Mouse (Mus musculus): ENCODE results near the gene Rassf3. TPM values are rescaled to one million over a fixed set of nuclear protein-coding genes. Genes with fewer than 3 reads are reported as not detected.

The Rassf3 gene
- polyA plus RNA-seq, 1 experiment from 2014 or later, result 6.6 TPM

- H3K4me3 ChIP-seq (replicated peaks), result peak overlapping the region; percentile 93
- H3K27ac ChIP-seq, result no peak overlapping the region
These were observed 111.8 kb downstream of the Rassf3 start for GRCm38 (mm10) chr10:121364306-121364705.

GRCm38 (mm10) chr10:121363201-121363600, 112.9 kb downstream of the Rassf3 start:
- Histone ChIP-seq H3K36me3 (replicated peaks) (no peaks in the 10 kb centered on the region; the same call in 1 of the 2 replicates), H3K4me2 (no peak overlapping the region), H3K27ac (no peak overlapping the region), H3K9me3 (no peaks in the 10 kb centered on the region), H3K4me3 (replicated peaks) (no peak overlapping the region), H3K9ac (no peak overlapping the region), H3K4me1 (peaks cover 16% of the 10 kb centered on the region), H3K27me3 (no peaks in the 10 kb centered on the region)
- no peak for ATAC-seq (ENCODE audit: low FRiP score)
- 81% methylated on average over 8 of the region's 8 CpGs for WGBS

More at GRCm38 (mm10) chr10:121364306-121364705, 111.8 kb downstream of the Rassf3 start:
- H3K36me3 ChIP-seq (replicated peaks), result no peaks in the 10 kb centered on the region; the same call in 1 of the 2 replicates
- peak; percentile 14; the same call in 1 of the 2 replicates for ATAC-seq (ENCODE audit: low FRiP score)
- H3K27me3 ChIP-seq, result no peaks in the 10 kb centered on the region
- H3K4me2 ChIP-seq, result peak overlapping the region; percentile 90
- H3K9ac ChIP-seq, result peak overlapping the region; percentile 94
- peaks cover 16% of the 10 kb centered on the region for H3K4me1 ChIP-seq
- no peaks in the 10 kb centered on the region for H3K9me3 ChIP-seq
- WGBS, result 31% methylated on average over 15 of the region's 15 CpGs

GRCm38 (mm10) chr10:121360358-121360757, 115.8 kb downstream of the Rassf3 start:
- H3K9me3 ChIP-seq, result no peaks in the 10 kb centered on the region
- ATAC-seq (ENCODE audit: low FRiP score), result no peak
- no peak overlapping the region for H3K27ac ChIP-seq
- H3K36me3 ChIP-seq (replicated peaks), result no peaks in the 10 kb centered on the region
- no peak overlapping the region for H3K4me3 ChIP-seq (replicated peaks)
- peaks cover 5% of the 10 kb centered on the region for H3K4me1 ChIP-seq
- 95% methylated on average over 2 of the region's 2 CpGs for WGBS
- H3K9ac ChIP-seq, result no peak overlapping the region
- no peak overlapping the region for H3K4me2 ChIP-seq
- no peaks in the 10 kb centered on the region for H3K27me3 ChIP-seq

Other genes starting within 250 kb of the Rassf3 start
- 5.0 and 6.2 TPM in 2 replicates for gene Tbc1d30, start 125.1 kb downstream of the Rassf3 start, polyA plus RNA-seq (2016; fragmentation: Nextera tagmentation; extraction: Ambion mirVana)
- 38.9 and 40.1 TPM in 2 replicates for gene Gns, start 111.3 kb downstream of the Rassf3 start, polyA plus RNA-seq (2016; fragmentation: Nextera tagmentation; extraction: Ambion mirVana)
- gene Tbk1, start 110.4 kb upstream of the Rassf3 start, polyA plus RNA-seq (2016; fragmentation: Nextera tagmentation; extraction: Ambion mirVana), result 37.5 and 39.4 TPM in 2 replicates
- gene Xpot, start 150.0 kb upstream of the Rassf3 start, polyA plus RNA-seq (2016; fragmentation: Nextera tagmentation; extraction: Ambion mirVana), result 59.0 and 63.1 TPM in 2 replicates
- 0.63 and 1.3 TPM in 2 replicates for gene D930020B18Rik, start 165.2 kb upstream of the Rassf3 start, polyA plus RNA-seq (2016; fragmentation: Nextera tagmentation; extraction: Ambion mirVana)

Data from forebrain, embryonic 12.5 days (tissue).